Mouse (Mus musculus) urinary bladder, adult 18-20 months (tissue): ENCODE data around the gene Hnrnph2.

ENCODE experiments used
- DNase-seq, 2 experiments: peaks; one replicate each; pipeline ENCODE4 v3.0.0; 2022; ENCODE audit warnings: low spot score in 2 of 2, mixed read lengths in 2 of 2

Hnrnph2 gene

DNA sequence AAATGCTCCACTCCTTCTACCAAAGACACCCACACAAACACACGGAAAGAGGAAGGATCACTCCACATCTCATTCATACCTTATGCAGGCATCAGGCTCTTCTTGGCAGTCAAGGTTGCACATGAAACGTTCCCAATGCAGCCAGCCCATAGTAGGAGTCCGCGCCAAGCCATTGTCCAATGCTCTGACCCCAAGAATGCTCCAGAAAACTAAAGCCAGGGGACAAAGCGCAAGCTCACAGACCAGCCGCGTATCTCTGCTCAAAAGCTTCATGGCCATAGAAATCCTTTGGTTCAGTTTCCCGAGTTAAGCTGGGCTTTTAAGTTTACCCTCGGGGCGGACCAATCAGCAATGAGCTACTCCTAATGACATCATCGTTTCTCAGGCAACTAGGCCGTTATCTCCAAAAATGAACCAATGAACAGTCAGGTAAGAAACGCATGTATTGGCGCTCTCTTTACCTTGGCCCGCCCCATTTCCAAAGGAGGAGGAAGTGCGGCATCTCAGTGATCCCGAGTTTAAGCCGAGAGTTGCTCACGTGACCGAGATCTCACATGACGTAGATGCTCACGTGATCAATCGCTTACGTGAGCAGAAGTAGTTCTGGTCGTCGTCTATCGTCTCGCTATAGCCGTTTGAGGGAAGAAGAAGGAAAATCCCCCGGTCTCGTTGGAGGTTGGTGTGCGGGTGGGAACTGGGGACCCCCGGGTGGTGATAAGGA, at the start of gene Hnrnph2, which contains the start of gene Gla:
Gene Hnrnph2, plus strand, starts transcription at position 521 of the 721 bp plus-strand sequence.
Gene Gla, minus strand, starts transcription at position 467 of the 721 bp plus-strand sequence.
- DNase-seq, result peak; percentile 62 to 83

DNA sequence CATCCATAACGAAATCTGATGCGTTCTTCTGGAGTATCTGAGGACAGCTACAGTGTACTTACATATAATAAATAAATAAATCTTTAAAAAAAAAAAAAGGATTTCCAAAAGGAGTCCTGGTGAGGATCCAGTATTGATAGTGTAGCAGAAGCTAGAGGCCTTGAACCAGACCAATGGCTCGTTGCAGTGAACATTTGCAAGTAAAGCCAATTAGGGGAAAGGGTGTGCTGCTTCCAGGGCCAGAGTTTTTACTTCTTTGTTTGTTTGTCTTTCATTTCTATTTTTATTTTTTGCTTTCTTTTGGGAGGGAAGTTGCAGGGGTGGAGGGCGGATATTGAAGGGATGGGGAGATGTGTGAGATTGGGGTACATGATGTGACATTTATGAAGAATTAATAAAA, 47.7 kb upstream of the Hnrnph2 start:
- DNase-seq, result no peak

DNA sequence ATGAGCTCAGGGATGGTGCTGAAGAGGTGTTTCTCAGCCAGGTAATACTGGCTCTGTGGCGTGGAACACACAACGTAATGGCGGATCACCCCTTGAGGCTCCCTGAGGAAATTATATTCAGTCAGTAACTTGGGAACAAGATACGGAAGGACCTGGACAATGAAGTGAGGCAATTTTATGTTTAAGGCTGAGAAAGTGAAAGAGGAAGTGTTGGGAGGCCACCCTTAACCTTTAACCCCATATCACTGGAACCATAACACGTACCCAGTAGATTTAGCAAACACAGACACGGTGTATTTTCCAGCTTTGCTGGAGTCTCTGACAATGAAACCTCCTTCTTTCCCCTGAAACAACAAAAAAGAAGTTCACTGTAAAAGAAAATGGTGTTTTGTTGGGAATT, 46.6 kb upstream of the Hnrnph2 start:
- no peak for DNase-seq

DNA sequence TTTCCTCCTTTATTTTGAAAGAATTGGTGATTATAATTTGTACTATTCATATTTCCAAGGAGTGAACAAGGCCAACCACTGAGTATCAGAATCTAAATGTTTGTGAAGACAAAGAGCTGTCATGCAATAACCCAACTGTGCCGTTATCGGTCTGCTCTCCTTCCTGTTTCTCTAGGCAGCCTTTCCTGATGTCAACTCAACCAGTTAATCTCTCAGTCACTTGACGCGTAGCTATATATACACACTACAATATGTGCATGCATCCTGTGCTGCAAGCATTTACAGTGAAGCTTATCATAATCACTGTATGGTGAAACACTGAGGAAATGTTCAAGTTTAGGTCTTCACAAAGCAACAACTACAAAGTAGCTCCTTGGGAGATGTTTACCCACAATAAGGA, 36.7 kb upstream of the Hnrnph2 start:
- no peak for DNase-seq

DNA sequence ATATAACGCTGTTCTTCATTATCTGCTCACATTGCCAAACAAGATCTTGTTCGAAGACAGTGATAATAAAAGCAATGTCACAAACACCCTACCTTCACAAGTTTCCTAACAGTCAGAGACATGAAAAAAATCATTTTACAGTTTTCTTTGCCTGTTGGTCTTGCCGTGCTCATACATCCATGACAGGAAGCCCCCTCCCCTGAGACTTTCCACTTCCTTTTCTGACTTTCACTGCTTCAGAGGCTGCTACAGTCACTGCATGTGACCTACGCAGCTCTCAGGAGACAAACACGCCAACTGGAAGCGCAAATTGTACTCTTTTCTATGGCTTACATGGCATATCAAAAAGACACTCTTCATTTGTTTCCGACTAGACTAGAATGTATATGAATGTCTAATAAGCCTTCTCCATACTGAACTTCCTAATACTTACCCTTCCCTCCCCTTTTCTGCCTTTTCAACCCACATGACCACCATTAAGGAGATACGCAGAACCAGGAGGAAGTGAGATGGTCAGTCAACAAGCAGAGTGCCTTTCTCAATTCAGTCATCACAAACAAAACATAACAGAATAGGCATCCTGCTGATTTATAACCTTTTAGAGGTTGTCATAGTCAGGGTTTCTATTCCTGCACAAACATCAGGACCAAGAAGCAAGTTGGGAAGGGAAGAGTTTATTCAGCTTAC, 34.3 kb upstream of the Hnrnph2 start:
- DNase-seq, result no peak

DNA sequence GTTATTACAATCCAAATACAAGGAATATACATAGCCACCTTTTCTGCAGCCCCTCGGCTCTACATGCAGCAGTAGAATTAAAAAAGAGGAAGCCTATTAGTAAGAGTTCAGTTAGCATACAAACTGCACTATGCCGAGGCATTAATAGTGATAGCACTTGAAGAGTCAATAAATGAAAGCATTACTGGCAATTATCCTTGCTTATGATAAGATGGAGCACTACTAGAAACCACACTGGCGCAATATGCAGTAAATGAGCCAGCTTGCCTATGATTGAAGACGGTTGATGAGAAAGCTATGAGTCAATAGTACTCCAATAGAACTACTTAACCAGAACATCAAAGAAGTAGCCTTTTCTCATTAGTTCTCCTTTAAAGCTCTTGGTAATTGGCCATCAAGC, 23.1 kb upstream of the Hnrnph2 start:
- DNase-seq, result no peak

DNA sequence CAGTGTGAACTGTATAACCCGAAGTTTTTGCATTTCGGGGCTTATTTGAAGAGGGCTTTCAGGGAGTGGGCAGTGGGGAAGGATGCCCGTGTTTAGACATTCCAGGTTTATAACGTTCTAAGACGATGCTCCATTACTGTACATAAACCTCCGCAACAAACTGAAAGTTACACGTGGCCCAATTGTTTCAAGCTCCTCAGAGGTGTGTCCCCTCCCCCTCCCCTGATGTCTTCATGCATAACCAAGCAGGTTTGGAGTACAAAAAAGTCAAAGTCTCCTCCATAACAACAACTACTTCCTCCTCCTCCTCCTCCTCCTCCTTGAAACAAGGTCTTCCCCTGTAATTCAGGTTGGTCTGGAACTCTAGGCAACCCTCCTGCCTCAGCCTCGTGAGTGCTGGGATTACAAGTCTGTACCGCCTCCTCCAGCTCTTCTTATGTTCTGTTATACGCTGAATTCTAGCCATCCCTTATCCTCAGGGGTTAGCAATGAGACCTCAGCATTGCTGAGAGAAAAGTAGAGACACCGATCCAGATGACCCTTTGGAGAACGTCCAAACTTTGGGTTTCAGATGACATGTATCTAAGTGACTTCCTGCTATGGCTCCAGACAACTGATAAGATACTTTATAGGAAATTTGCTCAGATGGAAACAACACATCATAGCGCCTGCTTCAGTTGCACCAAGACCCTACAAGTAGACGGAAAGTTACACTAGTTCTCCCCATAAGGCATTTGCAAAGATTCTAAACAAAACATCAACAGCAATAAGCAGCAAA, 20.3 kb upstream of the Hnrnph2 start:
- no peak for DNase-seq

DNA sequence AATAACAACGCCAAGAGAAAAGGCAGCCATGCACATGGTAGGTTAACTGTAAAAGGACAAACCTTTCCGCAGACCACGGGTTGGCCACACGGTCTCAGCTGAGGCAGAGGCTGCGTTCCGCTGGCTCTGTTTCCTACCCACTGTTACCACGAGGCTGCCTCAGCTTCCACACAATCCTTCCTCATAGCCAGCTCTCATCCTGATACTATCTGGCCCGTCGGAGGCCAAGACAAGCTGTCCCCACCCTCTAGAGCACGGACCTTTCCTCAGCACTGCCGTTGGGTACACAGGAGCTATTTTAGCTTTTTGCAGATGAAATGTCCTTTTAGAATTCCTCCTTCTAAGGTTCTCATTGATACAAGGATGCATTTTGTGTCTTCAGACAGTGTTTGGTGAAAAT, 18.7 kb upstream of the Hnrnph2 start:
- no peak for DNase-seq

DNA sequence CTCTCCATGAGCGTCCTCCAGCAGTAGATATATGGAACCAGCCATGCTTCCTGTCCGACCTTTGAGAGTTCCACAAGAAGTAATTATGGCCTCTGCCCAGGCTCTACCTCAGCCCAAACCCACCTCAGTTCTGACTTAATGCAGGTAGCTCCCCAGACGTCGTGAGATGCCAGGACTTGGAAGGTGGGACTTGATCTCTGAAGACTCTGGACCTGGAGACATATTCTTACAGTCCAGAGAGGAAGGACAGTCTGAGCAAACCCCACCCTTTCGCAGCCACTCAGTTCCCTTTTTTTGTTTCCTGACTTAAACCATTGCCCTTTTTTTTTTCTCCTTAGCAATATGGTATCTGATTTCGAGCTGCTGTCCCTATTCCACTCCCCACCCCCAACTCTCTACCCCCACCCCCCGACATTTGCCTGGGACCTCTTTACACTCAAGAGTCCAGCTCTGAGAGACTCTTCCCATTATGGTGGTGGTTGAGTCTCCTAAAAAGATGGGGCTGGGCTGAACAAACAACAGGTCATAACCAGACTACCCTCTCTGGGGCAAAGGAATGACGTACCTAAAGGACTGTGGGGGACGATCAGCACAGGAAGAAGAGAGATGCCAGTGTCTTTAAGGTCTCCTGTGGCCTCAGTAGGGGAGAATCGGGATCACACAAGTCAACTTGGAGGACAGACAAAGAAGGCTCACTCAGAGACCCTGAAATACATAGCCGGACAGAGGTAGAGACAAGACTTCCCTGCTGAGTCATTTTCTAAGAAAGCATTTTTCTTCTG, 17.9 kb upstream of the Hnrnph2 start, which contains the start of gene Btk:
Gene Btk, minus strand, starts transcription at position 683 of the 782 bp plus-strand sequence.
- no peak for DNase-seq

DNA sequence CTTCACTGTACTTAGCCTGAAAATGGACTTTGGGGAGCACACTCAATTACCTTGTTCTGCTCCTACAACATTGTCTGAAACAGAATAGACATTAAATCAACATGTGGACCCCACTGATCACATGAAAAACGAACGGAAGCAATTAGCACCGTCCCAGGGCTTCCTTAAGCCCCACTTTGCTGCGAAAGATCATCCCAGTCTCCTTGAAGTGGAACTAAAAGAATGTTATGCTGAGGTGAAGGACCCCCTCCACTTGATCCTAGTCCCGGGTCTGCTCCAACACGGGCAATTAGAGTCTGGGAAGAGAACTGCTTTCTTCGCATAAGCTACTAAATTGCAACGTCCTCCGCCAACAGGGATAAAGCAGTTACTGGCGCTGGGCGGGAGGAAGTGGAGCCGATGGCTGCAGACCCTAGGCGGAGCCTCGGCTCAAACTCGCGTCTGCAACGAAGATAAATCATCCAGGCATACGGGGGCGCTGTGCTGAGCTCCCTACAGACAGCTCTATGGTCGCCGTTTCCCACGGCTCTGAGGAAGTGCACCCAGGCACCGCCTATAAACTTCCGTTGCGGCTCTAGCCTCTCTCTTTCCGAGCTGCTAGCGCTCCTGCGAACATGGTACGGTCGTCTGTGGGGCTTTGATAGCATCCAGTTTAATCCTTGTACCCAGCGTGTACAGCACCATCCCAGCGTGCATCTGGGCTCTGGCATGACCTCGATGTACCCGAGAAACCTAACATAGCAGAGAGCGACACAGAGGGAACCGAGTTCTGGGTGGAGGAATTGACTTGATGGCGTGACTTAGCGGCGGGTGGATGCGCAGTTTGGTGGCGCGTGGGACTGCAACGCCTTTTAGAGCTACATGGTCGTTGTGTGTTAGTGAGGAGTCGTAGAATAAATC, 15.6 kb upstream of the Hnrnph2 start, which contains the start of gene Rpl36a:
Gene Rpl36a, plus strand, starts transcription at position 552 of the 900 bp plus-strand sequence.
- DNase-seq, result peak; percentile 62 to 80

DNA sequence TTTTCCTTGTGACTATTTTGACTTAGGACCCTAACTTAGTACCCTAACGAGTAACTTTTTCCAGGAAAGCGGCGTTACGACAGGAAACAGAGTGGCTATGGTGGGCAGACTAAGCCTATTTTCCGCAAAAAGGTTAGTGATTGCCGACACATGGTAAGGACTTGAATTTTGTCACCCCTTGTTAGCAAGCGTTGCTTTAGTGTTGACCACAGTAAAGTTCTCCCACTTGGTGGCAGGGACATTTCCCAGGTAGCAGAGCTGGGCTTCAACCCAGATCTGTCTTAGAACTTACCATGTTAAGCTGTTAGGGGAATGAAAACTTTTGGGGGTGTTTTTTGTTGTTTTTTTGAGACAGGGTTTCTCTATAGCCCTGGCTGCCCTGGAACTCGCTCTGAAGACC, 14.5 kb upstream of the Hnrnph2 start:
- no peak for DNase-seq

DNA sequence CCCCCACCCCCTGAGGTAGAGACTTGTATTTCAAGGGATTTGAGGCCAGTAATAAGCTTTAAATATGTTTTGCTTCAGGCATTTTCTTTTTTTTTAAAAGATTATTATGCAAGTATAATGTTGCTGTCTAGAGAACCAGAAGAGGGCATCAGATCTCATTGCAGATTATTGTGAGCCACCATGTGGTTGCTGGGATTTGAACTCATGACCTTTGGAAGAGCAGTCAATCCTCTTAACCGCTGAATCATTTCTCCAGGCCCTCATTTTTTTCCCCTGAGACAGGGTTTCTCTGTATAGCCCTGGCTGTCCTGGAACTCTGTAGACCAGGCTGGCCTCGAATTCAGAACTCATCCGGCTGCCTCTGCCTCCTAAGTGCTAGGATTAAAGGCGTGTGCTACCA, 12.7 kb upstream of the Hnrnph2 start:
- DNase-seq, result no peak

DNA sequence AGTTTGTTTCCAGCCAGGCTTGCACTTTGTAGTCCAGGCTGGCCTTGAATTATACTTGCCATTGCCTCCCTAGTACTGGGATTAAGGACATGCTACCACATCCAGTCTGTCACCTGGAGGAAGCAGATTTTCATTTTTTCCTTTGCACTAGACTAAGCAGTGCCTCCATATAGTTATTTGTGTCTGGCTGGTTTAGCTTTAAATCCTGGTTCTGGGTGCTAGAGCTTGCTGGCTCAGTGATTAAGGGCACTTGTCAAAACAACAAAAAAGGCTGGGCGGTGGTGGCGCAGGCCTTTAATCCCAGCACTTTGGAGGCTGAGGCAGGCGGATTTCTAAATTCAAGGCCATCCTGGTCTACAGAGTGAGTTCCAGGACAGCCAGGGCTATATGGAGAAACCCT, 12.0 kb upstream of the Hnrnph2 start:
- DNase-seq, result no peak

DNA sequence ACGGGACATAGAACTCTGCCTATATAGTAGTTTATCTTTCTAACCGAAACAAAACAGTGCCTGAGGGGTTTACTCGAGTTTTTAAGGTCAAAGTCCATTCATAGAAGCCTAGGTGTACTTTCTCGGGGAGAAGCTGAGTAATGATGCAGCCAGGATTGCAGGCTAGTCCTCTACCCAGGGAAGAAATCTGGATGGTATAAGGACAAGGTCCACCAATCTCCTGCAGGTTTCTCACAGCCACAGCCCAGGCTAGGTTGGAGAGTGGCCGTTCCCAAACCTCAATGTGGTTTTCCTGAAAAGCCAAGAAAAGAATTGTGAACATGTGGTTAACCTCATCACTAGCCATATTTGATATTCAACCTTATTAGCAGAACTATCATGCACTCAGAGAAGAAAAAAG, 11.1 kb upstream of the Hnrnph2 start:
- DNase-seq, result no peak

DNA sequence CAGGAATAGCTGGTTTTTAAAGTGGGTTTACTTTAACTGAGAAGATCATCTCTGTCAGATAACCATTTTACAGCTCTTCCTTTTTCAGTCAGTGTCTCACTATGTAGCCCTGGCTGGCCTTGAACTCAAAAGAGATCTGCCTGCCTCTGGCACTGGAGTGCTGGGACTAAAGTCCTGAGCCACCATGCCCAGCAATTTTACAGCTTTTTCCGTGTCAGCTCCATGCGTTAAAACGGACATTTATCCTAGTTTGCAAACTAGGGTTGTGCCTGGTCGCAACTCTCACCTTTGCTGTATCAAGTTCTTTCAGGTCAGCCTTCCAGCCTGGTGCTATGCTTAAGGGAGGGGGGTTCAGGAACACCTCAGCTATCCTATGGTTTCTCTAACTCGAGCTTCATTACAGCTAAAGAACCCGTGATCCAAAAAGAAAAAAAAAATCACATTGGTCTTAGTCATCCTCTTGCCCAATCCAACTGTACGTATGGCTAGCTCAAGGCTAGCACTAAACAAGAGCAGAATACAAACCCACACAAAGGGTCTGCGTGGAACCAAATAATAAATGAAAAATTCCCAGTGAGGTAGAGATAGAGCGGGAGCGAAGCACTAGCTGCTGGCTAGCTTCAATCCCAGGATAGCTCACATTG, 935 bp upstream of the Hnrnph2 start:
- DNase-seq, result no peak

DNA sequence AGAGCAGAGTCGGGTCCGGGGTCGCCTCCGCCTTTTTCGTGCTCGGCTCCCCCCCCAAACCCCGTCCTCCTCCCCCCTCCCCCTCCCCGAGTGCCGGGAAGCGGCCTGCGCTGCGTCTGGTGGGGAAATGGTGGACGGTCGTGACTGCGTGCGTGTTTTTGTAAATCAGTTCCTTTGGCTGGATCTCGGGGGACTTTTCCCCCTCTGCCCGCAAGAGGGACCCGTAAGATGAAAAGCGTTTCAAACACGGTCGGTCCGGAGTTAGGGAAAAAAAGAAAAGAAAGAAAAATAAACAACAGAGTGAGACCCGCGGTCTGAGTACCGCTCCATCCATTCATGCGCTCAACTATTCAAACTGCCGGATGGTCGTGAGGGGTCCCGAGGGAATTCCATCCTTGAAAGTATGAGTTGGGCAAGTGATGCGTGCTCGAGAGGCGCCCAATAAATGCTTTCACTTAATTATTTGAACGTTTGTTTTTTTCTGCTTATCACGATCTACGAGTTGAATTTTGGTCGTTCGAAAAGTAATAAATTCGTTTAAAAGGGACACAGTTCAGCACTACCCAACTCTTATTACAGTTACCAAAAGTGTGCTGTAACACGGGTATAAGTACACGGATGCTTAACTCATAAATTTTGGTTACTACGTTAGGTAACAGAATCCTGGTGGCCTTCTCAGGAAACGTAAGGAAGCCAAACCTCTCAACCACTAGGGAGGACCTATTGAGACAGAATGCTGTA, 571 bp downstream of the Hnrnph2 start:
- peak in 1 of 2 experiments; percentile 16 for DNase-seq

DNA sequence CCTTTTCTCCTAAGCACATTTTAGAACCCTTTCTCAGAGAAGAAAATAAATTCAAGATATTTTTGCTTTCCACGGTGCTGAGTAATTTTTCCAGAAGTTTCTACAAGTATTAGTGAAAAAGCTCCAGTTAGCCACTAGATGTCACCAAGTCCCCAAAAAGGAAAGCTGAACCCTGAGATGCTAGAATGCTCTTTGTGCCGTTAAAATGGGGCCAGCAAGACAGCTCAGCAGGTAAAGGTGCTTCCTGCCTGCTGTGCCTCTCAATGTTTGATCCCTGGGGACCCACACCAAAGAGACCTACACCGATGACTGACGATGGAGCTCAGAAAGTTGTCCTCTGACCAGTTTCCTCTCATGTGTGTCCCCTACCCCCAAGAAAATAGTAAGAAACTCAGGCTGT, 8.5 kb downstream of the Hnrnph2 start:
- no peak for DNase-seq

DNA sequence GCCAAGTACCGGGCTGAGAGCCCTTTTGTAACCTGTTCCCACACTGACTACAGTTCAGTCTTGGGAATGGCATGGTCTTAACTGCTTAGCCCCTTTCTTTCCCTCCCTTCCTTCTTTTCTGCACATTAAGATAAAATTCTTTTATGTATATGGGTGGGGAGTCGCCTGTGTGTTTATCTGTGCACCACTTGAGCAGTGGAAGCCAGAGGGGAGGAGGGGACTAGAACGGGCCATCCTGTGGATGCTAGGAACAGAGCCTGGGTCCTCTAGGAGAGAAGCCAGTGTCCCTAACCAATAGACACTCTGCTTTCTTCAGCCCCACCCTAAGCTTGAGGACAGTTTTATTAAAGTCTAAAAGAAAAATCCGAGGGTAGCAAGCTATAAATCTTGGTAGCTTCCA, 10.0 kb downstream of the Hnrnph2 start:
- no peak for DNase-seq

DNA sequence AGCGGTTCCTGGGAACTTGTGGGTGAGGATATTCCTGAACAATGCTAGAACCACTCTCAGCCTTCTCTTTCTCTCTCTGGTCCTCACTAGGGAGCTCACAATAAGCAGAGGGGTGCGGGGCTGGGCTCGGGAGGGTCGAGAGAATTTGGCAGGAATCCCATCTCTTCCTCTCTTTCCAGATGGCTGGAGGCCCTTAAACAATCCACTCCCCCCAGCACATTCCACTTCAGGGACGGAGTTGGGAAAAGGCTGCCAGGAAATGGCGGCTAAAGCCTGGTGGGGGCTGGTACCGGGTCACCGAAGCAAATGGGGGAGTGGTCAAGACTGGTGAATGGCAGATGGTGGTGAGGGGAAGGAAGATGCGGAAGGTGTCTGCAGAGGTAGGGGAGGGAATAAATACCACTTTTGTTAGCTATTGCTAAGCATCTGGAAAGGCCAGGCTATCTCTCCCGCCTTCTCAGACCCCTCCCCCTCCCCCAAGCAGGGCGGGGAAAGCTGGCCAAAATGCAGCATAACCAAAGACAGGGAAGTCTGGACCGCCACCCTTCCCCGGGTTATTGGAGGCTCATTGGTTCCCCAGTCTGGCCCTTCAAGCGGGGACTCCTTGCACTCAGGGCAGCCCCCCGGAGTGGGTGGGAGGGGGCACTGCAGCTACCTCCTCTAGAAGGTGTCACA, 11.4 kb downstream of the Hnrnph2 start:
- DNase-seq, result peak; percentile 13 to 33
